Mouse (Mus musculus) CH12.LX (cell line): Measurements from ENCODE around the gene Podxl. TPM values are rescaled to one million over a fixed set of nuclear protein-coding genes. Genes with fewer than 3 reads are reported as not detected.

Experiments
- DNase-seq: peaks from one replicate; pipeline ENCODE4 v3.0.0-alpha.2; 2013; ENCODE audit errors: extremely low read depth
- H3K27ac ChIP-seq: 2 replicates; pipeline ENCODE4 v1.5.1; 2012; ENCODE audit warnings: low read depth, mild to moderate bottlenecking, control low read depth, moderate library complexity; ENCODE audit not compliant: insufficient read depth
- H3K27me3 ChIP-seq: replicated peaks from 2 replicates; pipeline ENCODE3; 2012; ENCODE audit warnings: inconsistent platforms
- H3K36me3 ChIP-seq, 2 experiments: replicated peaks in 1 of 2; 2 replicates each; pipeline versions ENCODE3 to v1.6.1; 2012; ENCODE audit warnings: inconsistent platforms in 1 of 2, low read length in 1 of 2, mild to moderate bottlenecking in 1 of 2, mixed read lengths in 1 of 2, moderate library complexity in 1 of 2; ENCODE audit not compliant: control insufficient read depth in 1 of 2, insufficient read depth in 1 of 2
- H3K4me1 ChIP-seq, 2 experiments: 2 replicates each; pipeline ENCODE4 v1.6.1; 2012; ENCODE audit warnings: inconsistent platforms in 1 of 2, moderate library complexity in 1 of 2; ENCODE audit not compliant: insufficient read depth in 2 of 2, control insufficient read depth in 1 of 2
- H3K4me2 ChIP-seq: 2 replicates; pipeline ENCODE4 v1.6.1; 2012; ENCODE audit warnings: low read depth, mild to moderate bottlenecking, control low read depth; ENCODE audit not compliant: poor library complexity, insufficient read depth, severe bottlenecking
- H3K4me3 ChIP-seq, 3 experiments: fragments of 150-350 bp in 1 of 3; sonication (generic) in 1 of 3; replicated peaks in 1 of 3; 2 replicates each; pipeline versions ENCODE3 to v1.5.1; 2011 to 2012; ENCODE audit warnings: low read depth in 2 of 3, low read length in 2 of 3, mild to moderate bottlenecking in 2 of 3, moderate library complexity in 2 of 3, control low read depth in 1 of 3, improper control_type of control experiment in 1 of 3, inconsistent platforms in 1 of 3, mixed read lengths in 1 of 3; ENCODE audit not compliant: poor library complexity in 1 of 3
- H3K79me2 ChIP-seq: replicated peaks from 2 replicates; pipeline ENCODE4 v1.6.1; 2012; ENCODE audit warnings: mild to moderate bottlenecking, moderate library complexity; ENCODE audit not compliant: control insufficient read depth, poor library complexity, insufficient read depth, severe bottlenecking; ENCODE audit errors: extremely low read depth
- H3K9ac ChIP-seq: 2 replicates; pipeline ENCODE4 v1.6.1; 2012; ENCODE audit warnings: low read depth, mild to moderate bottlenecking, control low read depth, moderate library complexity; ENCODE audit not compliant: insufficient read depth
- H3K9me3 ChIP-seq: replicated peaks from 2 replicates; pipeline ENCODE3; 2012; ENCODE audit warnings: low read length, inconsistent platforms, mixed read lengths
- BHLHE40 ChIP-seq: IDR thresholded peaks from 2 replicates; pipeline ENCODE4 v1.6.1; 2011; ENCODE audit warnings: mild to moderate bottlenecking, low read depth, low read length, improper control_type of control experiment
- CHD1 ChIP-seq: IDR thresholded peaks from 2 replicates; pipeline ENCODE4 v1.6.1; 2012; ENCODE audit warnings: low read depth, low read length, improper control_type of control experiment, inconsistent platforms
- CHD2 ChIP-seq: IDR thresholded peaks from 2 replicates; pipeline ENCODE4 v1.6.1; 2011; ENCODE audit warnings: low read length, improper control_type of control experiment
- CTCF ChIP-seq, 2 experiments: IDR thresholded peaks in 1 of 2; conservative IDR thresholded peaks in 1 of 2; 2 replicates each; pipeline ENCODE4 v1.5.1; 2011 to 2012; ENCODE audit warnings: low read depth in 2 of 2, low read length in 2 of 2, improper control_type of control experiment in 1 of 2, inconsistent platforms in 1 of 2, mild to moderate bottlenecking in 1 of 2, moderate library complexity in 1 of 2
- E2F4 ChIP-seq: IDR thresholded peaks from 2 replicates; pipeline ENCODE4 v1.6.1; 2011; ENCODE audit warnings: low read depth, low read length, improper control_type of control experiment; ENCODE audit not compliant: insufficient replicate concordance
- ELF1 ChIP-seq: IDR thresholded peaks from 2 replicates; pipeline ENCODE4 v1.6.1; 2014; ENCODE audit warnings: low read depth, mild to moderate bottlenecking, inconsistent platforms, low read length, improper control_type of control experiment
- ETS1 ChIP-seq: conservative IDR thresholded peaks from 2 replicates; pipeline ENCODE4 v1.6.1; 2012; ENCODE audit warnings: low read depth, mild to moderate bottlenecking, inconsistent platforms, low read length, improper control_type of control experiment, moderate library complexity
- IRF4 ChIP-seq: IDR thresholded peaks from 2 replicates; pipeline ENCODE4 v1.6.1; 2014; ENCODE audit warnings: low read depth, mild to moderate bottlenecking, inconsistent platforms, low read length, improper control_type of control experiment
- JUN ChIP-seq: IDR thresholded peaks from 2 replicates; pipeline ENCODE4 v1.6.1; 2011; ENCODE audit warnings: low read depth, mild to moderate bottlenecking, low read length, improper control_type of control experiment, moderate library complexity; ENCODE audit not compliant: insufficient read depth
- KAT2A ChIP-seq: IDR thresholded peaks from 2 replicates; pipeline ENCODE4 v1.6.1; 2012; ENCODE audit warnings: low read length, improper control_type of control experiment, inconsistent platforms; ENCODE audit not compliant: insufficient replicate concordance
- MEF2A ChIP-seq: IDR thresholded peaks from 2 replicates; pipeline ENCODE4 v1.6.1; 2014; ENCODE audit warnings: low read depth, mild to moderate bottlenecking, inconsistent platforms, low read length, improper control_type of control experiment, borderline replicate concordance
- NRF1 ChIP-seq: IDR thresholded peaks from 2 replicates; pipeline ENCODE4 v1.6.1; 2014; ENCODE audit warnings: low read depth, mild to moderate bottlenecking, inconsistent platforms, low read length, improper control_type of control experiment, moderate library complexity
- RAD21 ChIP-seq: IDR thresholded peaks from 2 replicates; pipeline ENCODE4 v1.6.1; 2011; ENCODE audit warnings: low read depth, mild to moderate bottlenecking, low read length, improper control_type of control experiment, moderate library complexity
- SMC3 ChIP-seq: IDR thresholded peaks from 2 replicates; pipeline ENCODE4 v1.6.1; 2011; ENCODE audit warnings: low read depth, low read length, improper control_type of control experiment
- ZNF384 ChIP-seq: IDR thresholded peaks from 2 replicates; pipeline ENCODE4 v1.6.1; 2012; ENCODE audit warnings: low read depth, low read length, improper control_type of control experiment, inconsistent platforms
- dilution Hi-C: fragments of 300-500 bp; cut with MboI; formaldehyde crosslinking; loops from 2 replicates; pipeline ENCODE4 v1.14.3; 2020; ENCODE audit warnings: low sequenced_read_pairs; ENCODE audit not compliant: extremely low pct_unique_long_range_greater_than_20kb, extremely low pct_ligation_motif_present
- in situ Hi-C: fragments of 300-500 bp; cut with MboI; formaldehyde crosslinking; loops from 3 replicates; pipeline ENCODE4 v1.14.3; 2019; ENCODE audit warnings: low sequenced_read_pairs, low pct_ligation_motif_present, low pct_unique_long_range_greater_than_20kb, mixed read lengths
- polyA plus RNA-seq: library from polyadenylated mRNA; unstranded; fragments of >175 nt; gene quantifications from 2 replicates; pipeline ENCODE4 v1.2.1, GENCODE M21; 2012; ENCODE audit warnings: low read depth; ENCODE audit not compliant: insufficient read length
- total RNA-seq, 2 experiments: library from RNA; depleted of rRNA; stranded (reverse); fragments of 300-350 nt in 1 of 2; fragments of >200 nt in 1 of 2; gene quantifications; 2 replicates each; pipeline ENCODE4 v1.2.3; 2012 to 2014

Podxl gene
- total and polyA plus RNA-seq, 3 experiments: not detected

DNA sequence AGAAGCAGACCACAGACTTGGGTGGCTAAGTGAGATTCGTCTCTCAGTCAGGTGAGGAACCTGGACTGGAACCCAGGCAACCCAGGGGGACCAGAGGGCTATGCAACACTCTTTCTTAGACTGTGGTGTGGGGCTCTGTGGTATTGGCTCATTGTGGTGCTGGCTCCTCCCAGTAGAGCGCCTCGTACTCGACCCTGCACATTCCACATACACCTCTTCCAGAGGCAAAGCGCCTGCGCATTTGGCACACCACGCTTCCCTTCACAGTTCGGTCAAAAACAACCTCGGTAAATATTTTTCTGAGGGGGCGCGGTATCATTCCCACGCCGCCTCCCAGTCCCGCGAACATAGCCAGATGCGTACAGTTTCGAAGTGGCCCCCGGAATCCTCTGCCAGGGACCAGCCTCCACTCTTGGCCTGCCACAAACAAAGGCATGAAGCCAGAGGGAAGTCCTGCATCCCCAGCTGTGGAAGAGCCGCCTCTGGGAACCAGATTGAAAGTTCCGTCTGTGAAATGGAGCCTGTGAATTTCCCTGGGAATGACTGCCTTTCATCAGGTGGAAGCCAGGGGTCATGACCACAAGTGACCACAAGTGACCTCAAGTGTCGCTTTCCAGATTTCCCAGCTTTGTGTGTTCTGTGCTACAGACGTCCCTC, 12.8 kb downstream of the Podxl start:
- no peak for DNase-seq
- no peak overlapping the region for H3K9ac ChIP-seq
- no peaks in the 10 kb centered on the region for H3K4me1 ChIP-seq
- in situ Hi-C loops (no loop called here), dilution Hi-C loops (no loop called here)
- peaks cover 88% of the 10 kb centered on the region for H3K27me3 ChIP-seq
- no peaks in the 10 kb centered on the region for H3K9me3 ChIP-seq
- H3K27ac ChIP-seq: no peak overlapping the region
- H3K36me3 ChIP-seq: no peaks in the 10 kb centered on the region
- TF ChIP-seq CTCF (conservative IDR thresholded peaks at IDR 0.05 in 1 of 2, IDR thresholded peaks at IDR 0.05 in 1 of 2; ENCODE audit: low read depth in 2 of 2, low read length in 2 of 2) (no peak), CHD1 (no peak), NRF1 (no peak), KAT2A (no peak)
- no peak overlapping the region for H3K4me3 ChIP-seq
- H3K4me2 ChIP-seq: no peak overlapping the region
- H3K79me2 ChIP-seq: no peaks in the 10 kb centered on the region

DNA sequence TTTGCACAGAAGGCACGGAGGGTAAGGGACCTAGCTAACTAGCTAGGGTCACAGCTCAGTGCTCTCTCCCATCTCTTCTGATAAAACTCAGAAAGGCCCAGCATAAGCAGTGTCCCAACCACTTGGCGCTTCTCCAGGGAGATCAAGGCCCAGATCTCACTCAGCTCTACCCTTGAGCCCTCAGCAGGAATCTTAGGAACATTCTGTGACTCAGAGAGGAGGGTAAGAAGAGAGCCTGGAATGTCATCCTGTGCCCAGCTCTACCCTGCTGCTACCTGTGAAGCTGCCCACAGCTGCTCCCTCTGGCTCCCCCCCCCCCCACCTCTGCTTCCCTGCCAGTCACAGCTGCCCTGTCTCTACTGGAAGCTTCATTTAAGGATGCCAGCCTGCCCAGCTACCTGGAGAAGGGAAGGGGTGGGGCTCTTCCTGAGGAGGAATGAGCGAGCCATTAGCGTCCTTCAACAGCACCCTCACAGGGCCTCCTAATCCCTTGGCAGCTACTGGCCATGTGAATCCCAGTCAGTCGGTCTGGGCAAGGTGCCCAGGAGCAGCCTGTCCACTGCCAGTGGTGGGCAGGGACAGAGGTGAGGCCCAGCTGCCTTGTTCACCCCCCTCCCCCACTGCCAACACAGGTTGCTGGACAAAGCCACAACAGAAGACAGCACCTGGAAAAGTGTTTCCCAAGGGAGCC, 14.3 kb downstream of the Podxl start:
- no peaks in the 10 kb centered on the region for H3K36me3 ChIP-seq
- no peak overlapping the region for H3K4me3 ChIP-seq
- no peak overlapping the region for H3K27ac ChIP-seq
- peaks cover 86% of the 10 kb centered on the region for H3K27me3 ChIP-seq
- in situ Hi-C loops (no loop called here), dilution Hi-C loops (no loop called here)
- H3K79me2 ChIP-seq: no peaks in the 10 kb centered on the region
- no peak overlapping the region for H3K4me2 ChIP-seq
- no peak for DNase-seq
- TF ChIP-seq BHLHE40 (no peak), ZNF384 (no peak), SMC3 (no peak), ELF1 (no peak), RAD21 (no peak), IRF4 (no peak), E2F4 (no peak), CHD2 (no peak), JUN (no peak), CTCF (conservative IDR thresholded peaks at IDR 0.05 in 1 of 2, IDR thresholded peaks at IDR 0.05 in 1 of 2; ENCODE audit: low read depth in 2 of 2, low read length in 2 of 2) (no peak), ETS1 (no peak), MEF2A (no peak)
- H3K9ac ChIP-seq: no peak overlapping the region
- H3K4me1 ChIP-seq: no peaks in the 10 kb centered on the region
- no peaks in the 10 kb centered on the region for H3K9me3 ChIP-seq
